Mouse (Mus musculus) thymus, adult 2 months (tissue): ENCODE data around the gene Dock1.

Experiments
- CTCF ChIP-seq: fragments of 200-500 bp; IDR thresholded peaks from 2 replicates; pipeline ENCODE4 v1.5.1; 2012; ENCODE audit warnings: mild to moderate bottlenecking, control low read depth, low read length, moderate library complexity, borderline replicate concordance; ENCODE audit not compliant: control insufficient read depth, poor library complexity, insufficient read depth; ENCODE audit errors: extremely low read depth
- POLR2A ChIP-seq: fragments of 200-500 bp; IDR thresholded peaks from 2 replicates; pipeline ENCODE4 v1.6.1; 2012; ENCODE audit warnings: mild to moderate bottlenecking, low read length, control low read depth, moderate library complexity; ENCODE audit not compliant: control insufficient read depth, poor library complexity, insufficient read depth; ENCODE audit errors: extremely low read depth

GRCm38 (mm10) chr7:135068887-135069286, 398.4 kb downstream of the Dock1 start:
- TF ChIP-seq CTCF: no peak
- no peak for TF ChIP-seq POLR2A
